Mouse (Mus musculus) kidney, embryonic 16.5 days (tissue): Measurements from ENCODE around the gene Fbxl13. TPM values are rescaled to one million over a fixed set of nuclear protein-coding genes. Genes with fewer than 3 reads are reported as not detected.

ENCODE experiments used
- ATAC-seq: fragments of 200-750 bp; cut with Nextera tagmentation; 2 replicates; pipeline ENCODE4 v1.8.0; 2017; ENCODE audit warnings: moderate TSS enrichment; ENCODE audit not compliant: low FRiP score, low TSS enrichment
- H3K27ac ChIP-seq: fragments of 300-500 bp; sonication (generic); 2 replicates; pipeline ENCODE4 v1.5.1; 2014; ENCODE audit warnings: low read length
- H3K27me3 ChIP-seq: fragments of 300-500 bp; sonication (generic); 2 replicates; pipeline ENCODE4 v1.6.1; 2014; ENCODE audit warnings: low read length, control low read depth, mixed read lengths; ENCODE audit not compliant: insufficient read depth
- H3K36me3 ChIP-seq: fragments of 300-500 bp; sonication (generic); 2 replicates; pipeline ENCODE4 v1.6.1; 2014; ENCODE audit warnings: low read length, control low read depth, mixed read lengths; ENCODE audit not compliant: insufficient read depth
- H3K4me1 ChIP-seq: fragments of 300-500 bp; sonication (generic); 2 replicates; pipeline ENCODE4 v1.6.1; 2014; ENCODE audit warnings: low read length, control low read depth, mixed read lengths; ENCODE audit not compliant: insufficient read depth
- H3K4me2 ChIP-seq: fragments of 300-500 bp; sonication (generic); replicated peaks from 2 replicates; pipeline ENCODE4 v1.6.1; 2014; ENCODE audit warnings: low read depth, low read length
- H3K4me3 ChIP-seq: fragments of 300-500 bp; sonication (generic); 2 replicates; pipeline ENCODE4 v1.5.1; 2014; ENCODE audit warnings: mild to moderate bottlenecking, low read length
- H3K9ac ChIP-seq: fragments of 300-500 bp; sonication (generic); replicated peaks from 2 replicates; pipeline ENCODE4 v1.6.1; 2014; ENCODE audit warnings: low read length
- H3K9me3 ChIP-seq: fragments of 300-500 bp; sonication (generic); 2 replicates; pipeline ENCODE4 v1.6.1; 2016; ENCODE audit warnings: low read length, control low read depth
- WGBS: fragments of 180-500 bp; shearing (Covaris S2); extraction: QIAGEN DNeasy Blood & Tissue Kit; methylation state at CpG from one replicate; pipeline ENCODE4 v1.1.7; 2014; 5-methylcytosine and 5-hydroxymethylcytosine counted together
- polyA plus RNA-seq: library from polyadenylated mRNA; unstranded; fragments of >200 nt; fragmentation: Nextera tagmentation; extraction: Ambion mirVana; gene quantifications from 2 replicates; pipeline ENCODE4 v1.2.1, GENCODE M21; 2015

The Fbxl13 gene
- polyA plus RNA-seq, 1 experiment from 2014 or later = 0.24 TPM

- Histone ChIP-seq H3K9ac (no peak overlapping the region), H3K27ac (no peak overlapping the region), H3K9me3 (no peaks in the 10 kb centered on the region), H3K4me1 (peaks cover 27% of the 10 kb centered on the region; the same call in 1 of the 2 replicates), H3K27me3 (no peaks in the 10 kb centered on the region), H3K4me3 (no peak overlapping the region), H3K4me2 (no peak overlapping the region), H3K36me3 (peaks cover 16% of the 10 kb centered on the region)
- ATAC-seq = no peak
- WGBS = 94% methylated on average over 9 of the region's 9 CpGs
Measured at GRCm38 (mm10) chr5:21678363-21678762, 32.9 kb upstream of the Fbxl13 start.

GRCm38 (mm10) chr5:21677939-21678338, 32.5 kb upstream of the Fbxl13 start:
- Histone ChIP-seq H3K9ac (no peak overlapping the region), H3K4me2 (no peak overlapping the region), H3K9me3 (no peaks in the 10 kb centered on the region), H3K27me3 (no peaks in the 10 kb centered on the region), H3K4me1 (peaks cover 31% of the 10 kb centered on the region; the same call in 1 of the 2 replicates), H3K4me3 (no peak overlapping the region), H3K36me3 (peaks cover 13% of the 10 kb centered on the region), H3K27ac (no peak overlapping the region)
- WGBS = 93% methylated on average over 6 of the region's 6 CpGs
- ATAC-seq = no peak

- peak overlapping the region; percentile 7; the same call in 1 of the 2 replicates for H3K27ac ChIP-seq
- no peak for ATAC-seq
- no peaks in the 10 kb centered on the region for H3K27me3 ChIP-seq
- H3K4me3 ChIP-seq = no peak overlapping the region
- H3K9me3 ChIP-seq = no peaks in the 10 kb centered on the region
- WGBS = 93% methylated on average over 23 of the region's 23 CpGs
- peaks cover 11% of the 10 kb centered on the region for H3K36me3 ChIP-seq
- H3K4me1 ChIP-seq = peaks cover 27% of the 10 kb centered on the region; the same call in 1 of the 2 replicates
- no peak overlapping the region for H3K9ac ChIP-seq
- H3K4me2 ChIP-seq = no peak overlapping the region
Measured at GRCm38 (mm10) chr5:21675494-21675893, 30.1 kb upstream of the Fbxl13 start.

DNA sequence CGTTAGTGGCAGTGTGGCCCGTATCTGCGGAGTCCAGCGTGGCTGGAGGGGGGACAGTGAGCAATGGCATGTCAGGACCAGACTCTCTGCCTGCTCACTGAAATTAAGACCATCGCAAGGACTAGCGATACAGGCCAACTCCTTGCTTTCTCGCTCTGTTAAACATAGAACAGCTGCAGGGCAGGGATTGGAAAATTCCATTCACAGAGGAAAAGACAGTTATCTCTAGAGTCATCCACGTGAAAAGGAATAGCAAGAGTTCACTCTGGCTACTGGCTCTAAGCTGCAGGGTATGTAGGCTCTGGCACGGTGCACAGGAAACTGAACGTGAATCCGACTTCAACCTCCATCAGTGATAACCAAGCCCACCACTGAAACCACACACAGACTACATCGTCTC, 29.6 kb upstream of the Fbxl13 start:
- peaks cover 11% of the 10 kb centered on the region for H3K36me3 ChIP-seq
- H3K27ac ChIP-seq = peak overlapping the region; percentile 7
- no peak overlapping the region for H3K9ac ChIP-seq
- ATAC-seq = peak; percentile 52
- no peak overlapping the region; the same call in 1 of the 2 replicates for H3K4me2 ChIP-seq
- WGBS = 56% methylated on average over 12 of the region's 12 CpGs
- H3K27me3 ChIP-seq = no peaks in the 10 kb centered on the region
- peaks cover 24% of the 10 kb centered on the region; the same call in 1 of the 2 replicates for H3K4me1 ChIP-seq
- H3K9me3 ChIP-seq = no peaks in the 10 kb centered on the region
- H3K4me3 ChIP-seq = no peak overlapping the region

- no peak for ATAC-seq
- no peak overlapping the region for H3K4me3 ChIP-seq
- no peaks in the 10 kb centered on the region for H3K9me3 ChIP-seq
- peak overlapping the region; percentile 74; the same call in 1 of the 2 replicates for H3K27ac ChIP-seq
- WGBS = 81% methylated on average over 9 of the region's 9 CpGs
- no peaks in the 10 kb centered on the region for H3K27me3 ChIP-seq
- H3K36me3 ChIP-seq = peaks cover 11% of the 10 kb centered on the region
- peaks cover 19% of the 10 kb centered on the region; the same call in 1 of the 2 replicates for H3K4me1 ChIP-seq
- no peak overlapping the region for H3K9ac ChIP-seq
- H3K4me2 ChIP-seq = peak overlapping the region; percentile 44; the same call in 1 of the 2 replicates
Measured at GRCm38 (mm10) chr5:21673742-21674141, 28.3 kb upstream of the Fbxl13 start.

DNA sequence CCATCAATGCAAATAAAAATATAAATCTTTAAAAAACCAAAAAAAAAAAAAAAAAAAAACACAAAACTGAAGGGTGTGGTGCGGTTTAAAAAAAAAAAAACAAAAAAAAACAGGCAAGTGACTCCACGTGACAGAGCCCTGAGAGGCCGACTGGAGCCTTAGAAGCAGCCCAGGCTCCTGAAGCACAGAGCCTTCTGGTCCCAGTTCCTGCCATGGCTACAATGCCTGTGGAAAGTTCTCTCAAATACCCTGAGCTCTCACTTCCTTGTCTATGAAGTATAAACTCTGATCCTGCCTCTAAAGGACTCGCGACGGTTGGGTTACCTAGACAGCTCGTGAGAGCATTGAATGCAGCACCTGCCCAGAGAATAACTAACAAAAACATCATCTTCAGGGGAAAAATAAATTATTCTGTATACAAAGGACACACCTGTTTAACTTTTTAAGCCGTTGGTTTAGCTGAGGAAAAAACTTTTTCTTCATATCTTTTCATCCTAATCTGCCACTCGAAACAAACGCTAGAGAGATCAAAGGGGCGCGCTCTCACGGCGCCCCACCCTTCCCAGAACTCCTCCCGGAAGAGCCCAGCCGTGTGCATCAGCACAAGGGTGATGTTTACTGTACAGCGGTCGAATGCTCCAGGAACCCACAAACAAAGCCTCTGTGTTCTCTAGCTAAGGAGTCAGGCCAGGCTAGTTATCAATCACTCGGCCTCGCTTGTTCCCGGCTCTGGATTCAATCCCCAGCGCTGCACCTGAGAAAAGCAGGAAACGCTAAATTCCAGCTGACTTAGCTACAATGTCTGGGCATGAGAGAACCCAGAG, 27.6 kb upstream of the Fbxl13 start:
- no peak overlapping the region for H3K4me3 ChIP-seq
- 38% methylated on average over 23 of the region's 23 CpGs for WGBS
- H3K4me1 ChIP-seq = peaks cover 19% of the 10 kb centered on the region; the same call in 1 of the 2 replicates
- H3K27ac ChIP-seq = peak overlapping the region; percentile 74; the same call in 1 of the 2 replicates
- peaks cover 11% of the 10 kb centered on the region for H3K36me3 ChIP-seq
- H3K9ac ChIP-seq = peak overlapping the region; percentile 1
- H3K4me2 ChIP-seq = peak overlapping the region; percentile 44
- peak; percentile 85 for ATAC-seq
- H3K9me3 ChIP-seq = no peaks in the 10 kb centered on the region
- no peaks in the 10 kb centered on the region for H3K27me3 ChIP-seq

DNA sequence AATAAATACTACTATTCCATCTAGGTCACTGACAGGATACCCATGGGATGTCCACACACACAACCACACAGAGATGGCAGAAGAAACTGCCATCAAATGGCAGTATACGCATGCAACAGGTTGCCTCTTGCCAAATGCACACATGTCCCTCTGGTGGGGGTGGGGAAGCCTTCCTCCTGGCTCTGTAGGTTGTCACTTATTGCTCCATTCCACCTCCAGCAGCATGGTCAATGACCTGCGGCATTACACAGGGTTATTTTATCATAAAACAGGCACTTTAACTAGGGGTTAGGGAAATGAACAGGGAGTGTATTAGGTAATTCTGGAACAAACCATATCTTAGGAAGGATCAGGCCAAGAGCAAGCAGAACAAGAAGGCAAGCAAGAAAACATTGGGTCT, 23.9 kb upstream of the Fbxl13 start:
- WGBS = 81% methylated on average over 2 of the region's 2 CpGs
- H3K27ac ChIP-seq = no peak overlapping the region
- H3K4me2 ChIP-seq = no peak overlapping the region
- H3K36me3 ChIP-seq = peaks cover 4% of the 10 kb centered on the region
- peaks cover 11% of the 10 kb centered on the region; the same call in 1 of the 2 replicates for H3K4me1 ChIP-seq
- ATAC-seq = no peak
- no peaks in the 10 kb centered on the region for H3K27me3 ChIP-seq
- no peak overlapping the region for H3K4me3 ChIP-seq
- no peak overlapping the region for H3K9ac ChIP-seq
- H3K9me3 ChIP-seq = no peaks in the 10 kb centered on the region

GRCm38 (mm10) chr5:21667191-21668137, 22.0 kb upstream of the Fbxl13 start:
- H3K4me2 ChIP-seq = no peak overlapping the region
- H3K27me3 ChIP-seq = no peaks in the 10 kb centered on the region
- no peak for ATAC-seq
- no peaks in the 10 kb centered on the region for H3K9me3 ChIP-seq
- H3K36me3 ChIP-seq = peaks cover 13% of the 10 kb centered on the region
- H3K4me1 ChIP-seq = no peaks in the 10 kb centered on the region
- 57% methylated on average over 8 of the region's 8 CpGs for WGBS
- H3K27ac ChIP-seq = peak overlapping the region; percentile 8; the same call in 1 of the 2 replicates
- no peak overlapping the region for H3K4me3 ChIP-seq
- H3K9ac ChIP-seq = no peak overlapping the region

GRCm38 (mm10) chr5:21663081-21663480, 17.6 kb upstream of the Fbxl13 start:
- H3K4me2 ChIP-seq = no peak overlapping the region
- H3K27ac ChIP-seq = no peak overlapping the region
- no peak overlapping the region for H3K9ac ChIP-seq
- no peaks in the 10 kb centered on the region for H3K9me3 ChIP-seq
- H3K4me3 ChIP-seq = no peak overlapping the region
- 92% methylated on average over 11 of the region's 11 CpGs for WGBS
- H3K4me1 ChIP-seq = peaks cover 9% of the 10 kb centered on the region; the same call in 1 of the 2 replicates
- no peaks in the 10 kb centered on the region for H3K27me3 ChIP-seq
- peaks cover 29% of the 10 kb centered on the region for H3K36me3 ChIP-seq
- ATAC-seq = no peak
